Mouse (Mus musculus) embryonic facial prominence, embryonic 10.5 days (tissue): Measurements from ENCODE around the gene Bbs2. TPM values are rescaled to one million over a fixed set of nuclear protein-coding genes. Genes with fewer than 3 reads are reported as not detected.
A peak's percentile ranks its signal among the peaks of the same experiment; 100 is the strongest.
"Not testable (repeated sequence)": the region's sequence is repeated elsewhere in the genome, so short reads cannot be mapped to it uniquely, and the experiment has no call there.

Experiments used
- DNase-seq: peaks from one replicate; pipeline ENCODE4 v3.0.0-alpha.2; 2017; ENCODE audit warnings: low spot score
- H3K27ac ChIP-seq: fragments of 300-500 bp; sonication (generic); replicated peaks from 2 replicates; pipeline ENCODE4 v1.5.1; 2016; ENCODE audit warnings: mild to moderate bottlenecking
- H3K27me3 ChIP-seq: fragments of 300-500 bp; sonication (generic); replicated peaks from 2 replicates; pipeline ENCODE4 v1.6.1; 2016; ENCODE audit warnings: low read depth, mild to moderate bottlenecking; ENCODE audit not compliant: poor library complexity, severe bottlenecking
- H3K36me3 ChIP-seq: fragments of 300-500 bp; sonication (generic); replicated peaks from 2 replicates; pipeline ENCODE4 v1.6.1; 2016; ENCODE audit warnings: mild to moderate bottlenecking, moderate library complexity
- H3K4me1 ChIP-seq: fragments of 300-500 bp; sonication (generic); 2 replicates; pipeline ENCODE4 v1.6.1; 2016
- H3K4me3 ChIP-seq: fragments of 300-500 bp; sonication (generic); 2 replicates; pipeline ENCODE4 v1.5.1; 2016; ENCODE audit warnings: mild to moderate bottlenecking, moderate library complexity
- H3K9me3 ChIP-seq: fragments of 300-500 bp; sonication (generic); 2 replicates; pipeline ENCODE4 v1.6.1; 2016; ENCODE audit warnings: mild to moderate bottlenecking
- WGBS: fragments of 180-500 bp; shearing (Covaris S2); methylation state at CpG from one replicate; pipeline ENCODE4 v1.1.7; 2016; 5-methylcytosine and 5-hydroxymethylcytosine counted together
- polyA plus RNA-seq: library from polyadenylated mRNA; unstranded; fragments of >200 nt; fragmentation: Nextera tagmentation; extraction: Ambion mirVana; gene quantifications from 2 replicates; pipeline ENCODE4 v1.2.1, GENCODE M21; 2016

Bbs2 gene
- 12.6 and 16.6 TPM in 2 replicates for polyA plus RNA-seq

- 1% methylated on average over 61 of the region's 61 CpGs for WGBS
- H3K27ac ChIP-seq, result peak within 1 kb of the TSS; percentile 91
- DNase-seq, result peak; percentile 99
These were observed at the start of gene Bbs2 for GRCm38 (mm10) chr8:94098081-94098974. Gene Bbs2 (minus strand): TSS chr8:94098928.

DNA sequence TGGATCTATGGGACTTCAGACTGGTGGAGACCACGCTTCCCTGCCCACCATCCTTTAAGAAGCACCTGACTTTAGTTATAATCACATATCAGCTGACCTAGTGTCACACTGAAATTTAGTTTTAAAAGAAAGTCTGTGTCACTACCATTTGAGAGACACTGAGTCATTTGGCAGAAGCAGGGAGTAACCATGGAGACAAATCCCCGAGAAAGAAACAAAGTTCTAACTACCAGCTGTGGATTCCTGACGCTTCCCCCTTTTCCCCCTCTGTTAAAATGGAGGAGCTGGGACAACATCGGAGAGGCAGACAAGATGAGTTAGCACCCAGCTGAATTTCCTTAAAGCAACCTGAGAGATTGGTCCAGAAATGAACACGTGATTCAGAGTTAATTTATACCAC lies 49.5 kb upstream of the Bbs2 start:
- Histone ChIP-seq H3K27me3 (peaks cover 28% of the 10 kb centered on the region), H3K4me3 (no peak overlapping the region), H3K36me3 (no peaks in the 10 kb centered on the region), H3K4me1 (peaks cover 12% of the 10 kb centered on the region), H3K9me3 (no peaks in the 10 kb centered on the region), H3K27ac (no peak overlapping the region)
- WGBS, result 54% methylated on average over 5 of the region's 5 CpGs
- DNase-seq, result no peak

More at GRCm38 (mm10) chr8:94098081-94098974, at the start of gene Bbs2:
- no peaks in the 10 kb centered on the region for H3K9me3 ChIP-seq
- H3K4me3 ChIP-seq, result peak within 1 kb of the TSS; percentile 78
- no peaks in the 10 kb centered on the region for H3K36me3 ChIP-seq
- peaks cover 3% of the 10 kb centered on the region; the same call in 1 of the 2 replicates for H3K27me3 ChIP-seq
- peaks cover 13% of the 10 kb centered on the region for H3K4me1 ChIP-seq

DNA sequence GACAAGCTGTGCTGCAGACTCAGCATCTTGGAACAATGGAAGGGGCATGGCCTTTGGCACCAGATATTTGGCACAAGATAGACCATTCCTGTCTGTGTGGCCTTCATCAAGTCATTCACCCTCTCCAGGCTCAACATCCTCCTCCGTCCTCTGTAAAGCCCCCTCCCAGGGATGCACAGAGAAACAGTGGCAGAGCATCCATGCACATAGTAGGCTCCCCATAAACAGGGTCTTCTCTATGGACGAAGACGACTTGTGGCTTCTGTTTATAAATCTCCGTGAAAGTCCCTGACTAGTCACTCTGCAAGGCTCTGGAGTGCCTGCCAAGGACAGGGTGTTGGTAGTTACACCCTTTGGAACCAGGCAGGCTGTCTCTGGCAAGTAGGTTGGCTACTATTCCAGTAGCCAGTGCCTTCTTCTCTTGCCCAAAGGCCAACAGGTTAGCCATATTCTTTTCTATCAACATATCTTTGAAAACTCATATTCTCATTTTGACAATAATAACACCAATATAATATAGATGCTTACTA lies 41.6 kb upstream of the Bbs2 start:
- Histone ChIP-seq H3K4me1 (peaks cover 10% of the 10 kb centered on the region), H3K27me3 (no peaks in the 10 kb centered on the region), H3K36me3 (no peaks in the 10 kb centered on the region), H3K9me3 (no peaks in the 10 kb centered on the region), H3K4me3 (no peak overlapping the region), H3K27ac (no peak overlapping the region)
- no peak for DNase-seq
- 77% methylated on average over 4 of the region's 4 CpGs for WGBS

GRCm38 (mm10) chr8:94136933-94137332 lies 38.2 kb upstream of the Bbs2 start, which contains the start of gene Mt4:
Gene Mt4 (plus strand): TSS chr8:94137197.
- no peak within 1 kb of the TSS for H3K27ac ChIP-seq
- 53% methylated on average over 6 of the region's 6 CpGs for WGBS
- no peaks in the 10 kb centered on the region for H3K27me3 ChIP-seq
- H3K36me3 ChIP-seq, result no peaks in the 10 kb centered on the region
- DNase-seq, result no peak
- H3K9me3 ChIP-seq, result no peaks in the 10 kb centered on the region
- peaks cover 10% of the 10 kb centered on the region for H3K4me1 ChIP-seq
- no peak within 1 kb of the TSS for H3K4me3 ChIP-seq

DNA sequence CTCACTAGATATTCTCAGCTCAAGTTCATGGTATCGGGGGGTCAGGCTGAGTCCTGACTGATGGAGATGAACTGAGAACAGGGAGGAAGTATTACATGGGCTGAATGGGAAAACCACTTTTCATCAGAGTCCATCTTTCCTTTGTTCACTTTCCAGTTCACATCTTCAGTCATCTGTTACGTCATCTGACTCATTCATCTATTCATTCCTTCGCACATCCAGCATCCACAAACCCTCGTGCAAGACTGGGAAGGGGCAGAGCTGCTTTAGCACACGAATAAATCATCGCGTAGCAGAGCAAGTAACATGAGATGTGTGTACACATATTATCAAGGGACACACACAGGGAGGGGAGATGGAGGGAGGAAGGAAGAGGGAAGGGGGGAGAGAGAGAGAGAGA lies 37.5 kb upstream of the Bbs2 start:
- Histone ChIP-seq H3K27me3 (no peaks in the 10 kb centered on the region), H3K36me3 (no peaks in the 10 kb centered on the region), H3K9me3 (no peaks in the 10 kb centered on the region), H3K4me3 (no peak overlapping the region), H3K4me1 (peaks cover 10% of the 10 kb centered on the region), H3K27ac (no peak overlapping the region)
- 81% methylated on average over 7 of the region's 7 CpGs for WGBS
- DNase-seq, result no peak

DNA sequence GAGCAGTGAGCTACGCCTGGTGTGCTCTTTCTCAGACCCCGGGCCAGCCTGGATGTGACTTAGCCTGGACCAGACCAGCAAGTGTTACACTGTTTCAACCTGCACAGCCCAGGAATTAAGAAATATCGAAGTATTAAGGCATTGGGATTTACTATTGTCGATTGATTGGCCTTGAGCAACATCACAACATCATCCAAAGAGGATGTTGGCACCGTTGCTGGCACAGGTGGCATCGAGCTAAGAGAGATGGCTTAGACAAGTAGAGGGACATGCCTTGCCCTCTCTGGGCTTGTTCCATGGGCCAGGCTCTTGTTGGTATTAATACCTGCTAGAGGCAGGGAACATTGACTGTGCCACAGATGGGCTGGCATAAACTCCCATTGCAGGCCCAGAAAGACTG lies 36.8 kb upstream of the Bbs2 start:
- Histone ChIP-seq H3K4me1 (peaks cover 10% of the 10 kb centered on the region), H3K27ac (no peak overlapping the region), H3K9me3 (no peaks in the 10 kb centered on the region), H3K4me3 (no peak overlapping the region), H3K36me3 (no peaks in the 10 kb centered on the region), H3K27me3 (no peaks in the 10 kb centered on the region)
- WGBS, result 88% methylated on average over 6 of the region's 6 CpGs
- DNase-seq, result no peak

DNA sequence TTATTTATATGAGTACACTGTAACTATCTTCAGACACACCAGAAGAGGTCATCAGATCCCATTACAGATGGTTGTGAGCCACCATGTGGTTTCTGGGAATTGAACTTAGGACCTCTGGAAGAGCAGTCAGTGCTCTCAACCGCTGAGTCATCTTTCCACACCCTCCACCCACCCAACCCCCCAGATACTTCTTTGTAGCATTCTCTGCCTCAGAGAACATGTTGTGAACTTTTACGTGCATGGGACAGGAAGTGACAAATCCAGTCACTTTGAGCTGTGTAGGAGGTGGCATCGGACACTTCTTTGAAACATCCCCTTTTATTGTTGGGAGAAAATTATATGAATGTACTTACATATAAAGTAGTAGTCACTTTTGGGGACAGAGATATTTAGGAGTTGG lies 35.9 kb upstream of the Bbs2 start:
- not testable (repeated sequence) for H3K4me1 ChIP-seq, H3K4me3 ChIP-seq, H3K36me3 ChIP-seq, H3K9me3 ChIP-seq, DNase-seq, H3K27ac ChIP-seq, H3K27me3 ChIP-seq
- 72% methylated on average over 3 of the region's 3 CpGs for WGBS

GRCm38 (mm10) chr8:94132096-94132495 lies 33.4 kb upstream of the Bbs2 start:
- no peak for DNase-seq
- WGBS, result 84% methylated on average over 5 of the region's 5 CpGs
- H3K27me3 ChIP-seq, result no peaks in the 10 kb centered on the region
- no peak overlapping the region for H3K4me3 ChIP-seq
- H3K4me1 ChIP-seq, result peaks cover 9% of the 10 kb centered on the region
- H3K9me3 ChIP-seq, result no peaks in the 10 kb centered on the region
- no peak overlapping the region for H3K27ac ChIP-seq
- no peaks in the 10 kb centered on the region for H3K36me3 ChIP-seq

GRCm38 (mm10) chr8:94130126-94130525 lies 31.4 kb upstream of the Bbs2 start:
- no peaks in the 10 kb centered on the region for H3K4me1 ChIP-seq
- no peak overlapping the region for H3K27ac ChIP-seq
- H3K4me3 ChIP-seq, result no peak overlapping the region
- no peaks in the 10 kb centered on the region for H3K36me3 ChIP-seq
- WGBS, result 91% methylated on average over 4 of the region's 4 CpGs
- no peaks in the 10 kb centered on the region for H3K27me3 ChIP-seq
- H3K9me3 ChIP-seq, result no peaks in the 10 kb centered on the region
- DNase-seq, result no peak

DNA sequence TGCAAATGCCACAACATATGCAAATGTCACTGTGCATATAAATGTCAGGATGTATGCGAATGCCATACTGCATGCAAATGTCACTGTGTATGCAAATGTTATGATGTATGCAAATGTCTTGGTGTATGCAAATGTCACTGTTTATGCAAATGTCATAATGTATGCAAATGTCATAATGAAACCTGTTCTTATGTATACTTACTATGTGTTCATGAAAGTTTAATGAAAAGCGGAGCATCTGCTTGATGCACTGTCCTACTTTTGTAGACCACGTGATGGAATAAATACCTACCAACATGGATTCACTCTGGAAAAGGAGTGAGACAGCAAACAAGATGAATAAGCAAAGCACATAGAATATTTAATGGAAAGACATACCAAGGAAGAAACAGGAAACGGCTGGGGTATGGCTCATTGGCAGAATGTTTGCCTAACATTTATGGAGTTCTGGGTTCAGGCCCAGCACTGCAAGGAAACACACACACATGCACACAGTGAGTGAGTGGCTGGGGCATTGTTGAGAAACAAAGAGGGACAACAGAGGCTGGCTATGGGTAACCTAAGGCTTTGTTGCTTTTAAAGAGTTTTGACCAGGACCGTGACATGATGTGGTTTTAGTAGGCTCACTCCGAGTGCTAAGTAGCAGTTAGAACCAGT lies 30.5 kb upstream of the Bbs2 start:
- Histone ChIP-seq H3K4me3 (no peak overlapping the region), H3K36me3 (no peaks in the 10 kb centered on the region), H3K27ac (no peak overlapping the region), H3K9me3 (no peaks in the 10 kb centered on the region), H3K27me3 (no peaks in the 10 kb centered on the region), H3K4me1 (0 out of 2 replicates have a peak, but pooled peaks cover 5% of the 10 kb centered on the region)
- 85% methylated on average over 6 of the region's 6 CpGs for WGBS
- DNase-seq, result no peak

- Histone ChIP-seq H3K27ac (no peak overlapping the region), H3K27me3 (no peaks in the 10 kb centered on the region), H3K4me1 (peaks cover 20% of the 10 kb centered on the region), H3K9me3 (no peaks in the 10 kb centered on the region), H3K4me3 (no peak overlapping the region), H3K36me3 (no peaks in the 10 kb centered on the region)
- DNase-seq, result no peak
- 84% methylated on average over 6 of the region's 6 CpGs for WGBS
These were observed 29.0 kb upstream of the Bbs2 start for GRCm38 (mm10) chr8:94127711-94128110.

DNA sequence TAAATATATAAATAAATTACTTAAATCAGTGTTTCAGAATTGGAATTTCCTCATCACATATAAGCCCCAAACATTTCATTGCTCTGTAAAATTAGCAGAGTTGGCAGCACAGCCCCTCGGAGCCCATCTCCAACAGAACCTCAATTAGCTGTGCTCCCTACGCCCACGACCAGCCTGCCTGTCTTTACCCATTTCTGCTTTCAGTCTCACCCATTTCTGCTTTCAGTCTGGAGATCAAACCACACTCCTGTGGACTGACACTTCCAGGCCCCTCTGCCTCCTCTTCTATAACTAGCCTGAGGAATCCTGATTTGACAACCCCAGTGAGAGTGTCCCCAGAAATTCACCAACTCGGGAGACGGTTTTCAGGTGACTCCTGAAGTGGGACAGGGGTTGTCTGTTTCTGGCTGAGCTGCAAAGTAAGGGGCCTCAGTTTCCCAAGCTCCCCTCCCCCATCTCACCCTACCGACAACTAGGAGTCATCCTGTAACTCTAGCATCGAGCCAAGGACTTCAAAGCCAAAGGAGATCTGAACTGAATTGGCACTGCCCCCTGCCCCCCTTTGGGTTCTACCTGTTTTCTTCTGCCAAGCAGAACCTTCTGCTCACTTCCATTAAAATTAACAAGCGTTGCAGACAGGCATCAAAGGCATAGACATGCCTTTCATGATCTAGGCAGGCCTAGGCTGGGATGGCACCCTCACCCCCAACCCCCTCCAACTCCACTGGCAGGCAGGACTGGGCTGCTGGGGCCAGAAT lies 24.2 kb upstream of the Bbs2 start:
- DNase-seq, result no peak
- H3K4me1 ChIP-seq, result peaks cover 49% of the 10 kb centered on the region
- H3K4me3 ChIP-seq, result no peak overlapping the region
- WGBS, result 58% methylated on average over 8 of the region's 8 CpGs
- H3K36me3 ChIP-seq, result no peaks in the 10 kb centered on the region
- H3K27ac ChIP-seq, result no peak overlapping the region
- H3K27me3 ChIP-seq, result no peaks in the 10 kb centered on the region
- no peaks in the 10 kb centered on the region for H3K9me3 ChIP-seq
